Mouse (Mus musculus) midbrain, embryonic 10.5 days (tissue): ENCODE measurements at regions not wholly inside any gene's neighbourhood (a gene's known extent, or its start where the extent isn't known, plus 50 kb on each side); places are given as distances from the start of the nearest gene placed in this dataset.

ENCODE experiments used
- DNase-seq: peaks from one replicate; pipeline ENCODE4 v3.0.0-alpha.2; 2017; ENCODE audit warnings: low spot score
- H3K27ac ChIP-seq: fragments of 300-500 bp; sonication (generic); replicated peaks from 2 replicates; pipeline ENCODE4 v1.5.1; 2016; ENCODE audit warnings: mild to moderate bottlenecking
- H3K27me3 ChIP-seq: fragments of 300-500 bp; sonication (generic); 2 replicates; pipeline ENCODE4 v1.6.1; 2016; ENCODE audit warnings: low read depth, mild to moderate bottlenecking; ENCODE audit not compliant: poor library complexity, severe bottlenecking
- H3K36me3 ChIP-seq: fragments of 300-500 bp; sonication (generic); 2 replicates; pipeline ENCODE4 v1.6.1; 2016; ENCODE audit warnings: mild to moderate bottlenecking, moderate library complexity
- H3K4me1 ChIP-seq: fragments of 300-500 bp; sonication (generic); 2 replicates; pipeline ENCODE4 v1.6.1; 2016
- H3K4me3 ChIP-seq: fragments of 300-500 bp; sonication (generic); 2 replicates; pipeline ENCODE4 v1.5.1; 2016; ENCODE audit warnings: mild to moderate bottlenecking, moderate library complexity
- H3K9me3 ChIP-seq: fragments of 300-500 bp; sonication (generic); replicated peaks from 2 replicates; pipeline ENCODE4 v1.6.1; 2016; ENCODE audit warnings: mild to moderate bottlenecking
- WGBS: fragments of 180-500 bp; shearing (Covaris S2); methylation state at CpG from one replicate; pipeline ENCODE4 v1.1.7; 2016; 5-methylcytosine and 5-hydroxymethylcytosine counted together

DNA sequence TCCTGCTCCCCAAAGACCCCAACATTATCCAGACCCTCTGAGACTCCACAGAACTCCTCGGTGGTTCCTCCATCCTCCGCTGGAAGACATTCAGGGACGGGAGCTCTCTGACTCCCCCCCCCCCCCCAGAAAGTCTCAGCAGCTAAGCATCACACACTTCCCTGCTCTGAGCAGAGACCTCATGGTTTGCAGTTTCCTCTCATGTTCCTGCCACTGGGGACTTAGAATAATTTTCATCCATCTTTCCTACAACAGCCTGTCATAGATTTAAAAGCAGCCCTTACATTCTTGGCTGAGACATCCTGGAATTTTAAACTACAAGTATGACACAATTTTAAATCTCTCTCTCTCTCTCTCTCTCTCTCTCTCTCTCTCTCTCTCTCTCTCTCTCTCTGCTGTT, 69.2 kb downstream of the Gpr65 start:
- Histone ChIP-seq H3K36me3 (no peaks in the 10 kb centered on the region), H3K27ac (no peak overlapping the region), H3K9me3 (no peaks in the 10 kb centered on the region), H3K27me3 (no peaks in the 10 kb centered on the region), H3K4me3 (no peak overlapping the region), H3K4me1 (no peaks in the 10 kb centered on the region)
- 85% methylated on average over 3 of the region's 3 CpGs for WGBS
- DNase-seq = no peak

DNA sequence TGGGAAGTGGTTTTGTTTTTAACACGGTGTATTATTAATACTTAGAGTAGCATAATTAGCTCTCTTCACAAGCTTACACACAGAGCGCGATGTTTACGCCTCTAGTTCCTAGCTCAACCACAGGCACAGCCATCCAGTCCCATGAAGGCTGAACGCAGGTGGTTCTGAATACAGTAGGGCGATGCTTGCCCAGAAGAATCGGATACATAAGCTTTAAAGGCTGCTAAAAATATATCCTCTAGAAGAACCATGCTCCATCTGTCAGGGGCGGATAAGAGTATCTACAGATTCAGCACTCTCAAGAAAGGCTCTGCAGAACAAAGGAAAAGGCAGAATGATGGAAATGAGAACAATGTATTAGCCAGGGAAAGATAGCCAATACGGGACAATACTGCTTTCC, 71.1 kb downstream of the Gpr65 start:
- no peak for DNase-seq
- WGBS = 91% methylated on average over 9 of the region's 9 CpGs
- Histone ChIP-seq H3K4me3 (no peak overlapping the region), H3K4me1 (no peaks in the 10 kb centered on the region), H3K27me3 (no peaks in the 10 kb centered on the region), H3K9me3 (no peaks in the 10 kb centered on the region), H3K27ac (no peak overlapping the region), H3K36me3 (no peaks in the 10 kb centered on the region)

DNA sequence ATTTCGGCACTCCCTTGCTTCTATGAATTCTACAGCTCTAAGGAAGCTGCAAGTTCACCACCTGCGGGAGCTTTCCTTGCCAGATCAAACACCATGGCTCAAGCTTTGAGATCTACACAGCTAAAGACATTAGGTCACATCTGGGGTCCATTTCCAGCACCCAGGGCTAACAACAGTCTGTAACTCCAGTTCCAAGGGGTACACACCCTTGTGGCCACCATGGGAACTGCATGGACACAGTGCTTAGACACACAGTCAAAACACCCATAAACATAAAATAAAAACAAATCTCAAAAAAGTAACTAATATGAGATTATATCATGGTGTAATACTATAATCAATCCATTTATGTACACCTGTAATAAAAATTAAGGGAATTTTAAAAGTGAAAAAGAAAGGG, 73.7 kb downstream of the Gpr65 start:
- DNase-seq = peak; percentile 30
- H3K4me1 ChIP-seq = no peaks in the 10 kb centered on the region
- H3K36me3 ChIP-seq = no peaks in the 10 kb centered on the region
- no peaks in the 10 kb centered on the region for H3K9me3 ChIP-seq
- WGBS = 87% methylated on average over 2 of the region's 2 CpGs
- no peak overlapping the region for H3K27ac ChIP-seq
- no peak overlapping the region for H3K4me3 ChIP-seq
- no peaks in the 10 kb centered on the region for H3K27me3 ChIP-seq

DNA sequence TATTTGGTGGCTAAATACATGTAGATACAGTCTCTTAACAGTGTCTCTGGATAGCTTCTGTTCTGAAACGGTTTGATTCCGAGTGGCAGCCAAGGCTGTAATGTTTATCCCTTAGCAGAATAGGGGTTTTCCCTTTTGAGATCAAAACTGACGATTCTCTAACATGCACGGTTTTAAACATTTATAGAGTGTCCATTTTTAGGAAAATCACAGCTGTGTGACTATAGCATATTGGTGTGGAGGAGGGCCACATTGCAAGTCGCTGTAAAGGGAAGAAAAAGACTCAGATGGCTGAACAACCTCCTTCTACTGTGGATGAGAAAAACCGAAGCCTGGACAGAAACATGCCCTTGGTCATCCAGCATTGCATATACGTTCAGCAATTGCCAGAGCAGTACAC, 75.2 kb downstream of the Gpr65 start:
- H3K36me3 ChIP-seq = no peaks in the 10 kb centered on the region
- H3K4me3 ChIP-seq = no peak overlapping the region
- H3K27me3 ChIP-seq = no peaks in the 10 kb centered on the region
- DNase-seq = no peak
- H3K9me3 ChIP-seq = no peaks in the 10 kb centered on the region
- 86% methylated on average over 7 of the region's 7 CpGs for WGBS
- no peak overlapping the region for H3K27ac ChIP-seq
- H3K4me1 ChIP-seq = no peaks in the 10 kb centered on the region

DNA sequence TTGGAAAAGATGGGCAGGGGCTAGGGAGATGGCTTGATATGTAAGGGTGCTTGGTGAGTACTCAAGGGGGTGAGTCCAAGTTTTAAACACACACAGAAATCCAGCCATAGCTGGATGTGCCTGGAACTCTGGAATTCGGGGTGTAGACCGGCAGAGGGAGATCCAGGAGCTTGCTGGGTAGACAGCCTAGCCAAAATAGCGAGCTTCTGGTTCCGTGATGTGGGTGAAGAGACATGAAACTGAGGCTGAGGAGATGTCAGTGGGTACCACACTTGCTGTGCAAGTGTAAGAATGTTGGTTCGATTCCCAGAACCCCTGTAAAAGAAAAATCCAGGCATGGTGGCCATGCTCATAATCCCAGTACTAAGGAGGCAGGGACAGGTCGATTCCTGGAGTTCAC, 78.6 kb downstream of the Gpr65 start:
- no peak for DNase-seq
- 90% methylated on average over 6 of the region's 6 CpGs for WGBS
- H3K27ac ChIP-seq = no peak overlapping the region
- no peaks in the 10 kb centered on the region for H3K36me3 ChIP-seq
- no peaks in the 10 kb centered on the region for H3K4me1 ChIP-seq
- no peak overlapping the region for H3K4me3 ChIP-seq
- no peaks in the 10 kb centered on the region for H3K27me3 ChIP-seq
- H3K9me3 ChIP-seq = no peaks in the 10 kb centered on the region

DNA sequence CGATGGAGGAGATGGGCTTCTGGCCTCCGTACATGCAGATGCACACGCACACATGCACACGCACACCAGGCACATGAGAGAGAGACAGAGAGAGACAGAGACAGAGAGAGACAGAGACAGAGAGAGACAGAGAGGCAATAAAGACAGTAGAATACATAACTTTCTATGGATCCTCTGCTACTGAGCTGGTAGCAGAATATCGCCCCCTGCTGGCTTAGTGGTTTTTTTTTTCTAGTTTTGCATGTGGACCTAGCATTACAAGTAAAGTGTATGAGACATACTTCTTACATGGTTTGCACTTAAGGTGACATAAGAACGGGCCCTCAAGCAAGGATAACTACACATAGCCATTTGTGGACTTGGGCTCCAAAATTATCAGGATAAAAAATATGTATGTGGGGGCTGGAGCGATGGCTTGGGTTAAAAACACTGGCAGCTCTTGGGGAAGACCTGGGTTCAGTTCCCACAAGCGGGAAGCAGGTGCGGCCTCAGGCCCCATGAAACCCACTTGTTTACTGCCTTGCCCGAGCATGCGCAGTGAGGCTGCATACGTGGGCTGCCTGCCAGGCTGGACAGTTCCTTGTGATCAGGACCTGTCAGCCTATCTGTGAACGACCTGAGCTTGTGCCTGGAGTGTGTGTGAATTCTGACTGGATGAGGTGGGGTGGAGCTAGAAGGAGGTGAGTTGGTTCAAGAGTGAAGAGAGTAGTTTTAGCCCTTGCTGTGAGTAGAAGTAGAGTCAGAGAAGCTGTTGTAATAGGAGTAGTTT, 79.3 kb downstream of the Gpr65 start:
- Histone ChIP-seq H3K27me3 (no peaks in the 10 kb centered on the region), H3K9me3 (no peaks in the 10 kb centered on the region), H3K27ac (no peak overlapping the region), H3K4me3 (no peak overlapping the region), H3K36me3 (no peaks in the 10 kb centered on the region), H3K4me1 (no peaks in the 10 kb centered on the region)
- WGBS = 80% methylated on average over 13 of the region's 13 CpGs
- no peak for DNase-seq

DNA sequence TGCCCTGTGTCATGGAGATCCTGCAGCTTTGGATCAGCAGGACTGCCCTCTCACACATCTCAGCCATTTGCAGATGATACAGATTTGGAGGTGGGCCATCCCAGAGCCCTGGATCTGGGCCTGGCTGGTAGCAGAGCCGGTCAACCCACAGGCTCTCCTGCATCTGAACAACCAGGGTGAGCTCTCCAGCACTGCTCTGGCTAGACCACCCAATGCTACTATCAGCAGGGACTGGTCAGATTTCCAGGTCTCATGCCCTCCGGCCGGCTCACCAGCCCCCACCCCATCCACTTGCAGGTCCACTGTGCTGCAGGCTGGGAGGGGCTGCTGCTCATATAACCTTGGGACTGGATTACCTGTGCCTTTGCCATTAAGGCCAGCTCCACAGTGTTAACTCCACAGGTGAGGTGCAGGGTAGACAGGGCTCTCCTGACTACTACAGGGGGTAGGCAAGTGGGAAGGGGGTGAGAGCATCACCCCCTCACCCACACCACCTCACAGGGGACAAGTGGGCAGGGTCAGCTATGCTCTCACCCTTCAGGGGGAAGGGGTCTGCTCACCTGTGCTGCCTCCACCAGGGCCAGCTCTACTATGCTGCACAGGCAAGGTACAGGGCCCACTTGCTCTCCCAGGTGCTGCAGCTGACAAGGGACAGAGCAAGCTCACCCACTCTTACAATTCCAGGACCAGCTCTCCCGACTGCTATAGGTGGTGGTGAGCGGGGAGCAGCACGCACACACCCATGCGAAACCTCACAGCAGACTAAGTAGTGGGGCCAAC, 81.6 kb downstream of the Gpr65 start:
- no peaks in the 10 kb centered on the region; the same call in 1 of the 2 replicates for H3K9me3 ChIP-seq
- H3K27ac ChIP-seq = no peak overlapping the region
- no peak for DNase-seq
- H3K4me3 ChIP-seq = no peak overlapping the region
- H3K4me1 ChIP-seq = no peaks in the 10 kb centered on the region
- H3K27me3 ChIP-seq = no peaks in the 10 kb centered on the region
- WGBS = 94% methylated on average over 7 of the region's 7 CpGs
- H3K36me3 ChIP-seq = no peaks in the 10 kb centered on the region

DNA sequence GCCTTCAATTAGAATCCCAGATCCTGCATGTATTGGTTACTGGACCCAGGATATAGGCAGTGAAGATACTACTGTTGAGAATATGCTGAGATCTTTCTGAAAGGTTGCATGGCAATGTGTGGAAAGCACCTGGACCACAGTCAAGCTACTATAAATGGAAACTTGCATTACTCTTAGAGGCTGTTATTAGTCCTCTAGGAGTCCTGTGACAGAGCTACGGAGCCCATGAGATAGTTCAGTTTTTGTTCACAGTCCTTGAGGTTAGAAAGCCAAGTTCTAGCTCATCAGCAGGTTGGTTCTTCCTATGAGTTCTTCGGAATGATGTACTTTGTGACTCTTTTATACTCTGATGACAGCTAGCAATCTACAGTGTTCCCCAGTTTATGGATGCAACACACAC, 84.0 kb downstream of the Gpr65 start:
- H3K4me1 ChIP-seq = no peaks in the 10 kb centered on the region
- H3K36me3 ChIP-seq = no peaks in the 10 kb centered on the region
- H3K4me3 ChIP-seq = no peak overlapping the region
- no peak overlapping the region for H3K27ac ChIP-seq
- WGBS = 96% methylated on average over 2 of the region's 2 CpGs
- DNase-seq = no peak
- H3K9me3 ChIP-seq = no peaks in the 10 kb centered on the region; the same call in 1 of the 2 replicates
- H3K27me3 ChIP-seq = no peaks in the 10 kb centered on the region

DNA sequence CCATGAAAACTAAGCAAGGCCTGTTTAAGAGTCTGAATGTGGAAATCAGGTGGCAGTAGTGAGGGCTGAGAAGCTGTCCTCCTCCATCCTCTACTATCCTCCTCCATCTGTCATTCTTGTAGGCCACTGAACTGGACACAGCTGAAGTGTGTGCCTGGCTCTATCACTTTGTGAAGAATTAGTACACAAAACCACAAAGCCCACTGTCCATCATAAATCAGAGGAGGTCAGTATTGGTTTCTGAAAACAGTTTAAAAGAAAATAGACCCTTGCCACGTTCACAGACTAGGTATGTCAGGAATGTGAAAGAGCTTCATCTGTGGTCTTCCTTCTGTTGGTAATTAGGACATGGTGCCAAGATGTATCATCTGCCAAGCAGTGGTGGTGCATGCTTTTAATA, 86.1 kb downstream of the Gpr65 start:
- Histone ChIP-seq H3K9me3 (no peaks in the 10 kb centered on the region; the same call in 1 of the 2 replicates), H3K27ac (no peak overlapping the region), H3K4me1 (no peaks in the 10 kb centered on the region), H3K4me3 (no peak overlapping the region), H3K27me3 (no peaks in the 10 kb centered on the region), H3K36me3 (no peaks in the 10 kb centered on the region)
- WGBS = 85% methylated on average over 1 of the region's 1 CpGs
- no peak for DNase-seq

DNA sequence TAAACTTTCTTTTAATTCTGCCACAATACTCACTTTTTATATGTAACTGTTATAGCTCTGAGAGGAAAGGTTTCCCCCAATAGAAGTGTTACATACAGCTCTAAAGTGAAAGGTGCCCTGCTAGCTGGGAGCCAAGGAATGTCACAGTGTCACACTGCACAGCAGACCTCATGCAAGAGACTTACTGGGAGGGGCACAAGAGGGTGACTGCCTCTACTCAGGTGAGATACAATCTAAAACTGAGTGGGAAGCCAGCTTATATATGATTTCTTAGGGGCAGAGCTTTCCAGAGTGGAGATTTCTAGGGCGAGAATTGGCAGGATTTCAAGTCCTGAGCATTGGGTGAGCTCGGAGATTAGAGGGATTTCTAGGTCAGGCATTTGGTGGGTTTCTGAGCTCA, 99.1 kb downstream of the Gpr65 start:
- no peak for DNase-seq
- no peak overlapping the region for H3K27ac ChIP-seq
- H3K4me3 ChIP-seq = no peak overlapping the region
- 83% methylated on average over 2 of the region's 2 CpGs for WGBS
- H3K4me1 ChIP-seq = 0 out of 2 replicates have a peak, but pooled peaks cover 2% of the 10 kb centered on the region
- no peaks in the 10 kb centered on the region for H3K27me3 ChIP-seq
- H3K36me3 ChIP-seq = no peaks in the 10 kb centered on the region
- H3K9me3 ChIP-seq = no peaks in the 10 kb centered on the region

DNA sequence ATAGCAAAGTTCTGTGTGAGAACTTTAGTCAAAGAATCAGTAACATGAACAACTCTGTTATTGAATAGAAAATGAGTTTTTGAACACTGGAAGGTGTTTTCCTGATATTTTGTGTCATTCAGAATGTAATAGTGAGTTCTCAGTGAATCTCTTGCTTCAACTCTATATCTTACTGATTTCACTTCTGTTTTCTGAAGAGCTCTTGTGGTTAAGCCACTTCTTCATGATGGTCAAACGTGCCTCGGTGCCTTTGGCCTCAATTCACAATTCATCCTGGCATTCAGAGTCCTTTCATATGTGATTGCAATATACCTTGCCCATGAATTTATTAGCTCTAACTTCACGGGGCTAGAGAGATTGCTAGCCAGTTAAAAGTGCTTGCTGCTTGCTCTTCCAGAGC, 102.3 kb downstream of the Gpr65 start:
- Histone ChIP-seq H3K27ac (no peak overlapping the region), H3K36me3 (no peaks in the 10 kb centered on the region), H3K9me3 (no peaks in the 10 kb centered on the region), H3K27me3 (no peaks in the 10 kb centered on the region), H3K4me3 (no peak overlapping the region), H3K4me1 (peaks cover 12% of the 10 kb centered on the region; the same call in 1 of the 2 replicates)
- no peak for DNase-seq
- WGBS = 85% methylated on average over 3 of the region's 3 CpGs

DNA sequence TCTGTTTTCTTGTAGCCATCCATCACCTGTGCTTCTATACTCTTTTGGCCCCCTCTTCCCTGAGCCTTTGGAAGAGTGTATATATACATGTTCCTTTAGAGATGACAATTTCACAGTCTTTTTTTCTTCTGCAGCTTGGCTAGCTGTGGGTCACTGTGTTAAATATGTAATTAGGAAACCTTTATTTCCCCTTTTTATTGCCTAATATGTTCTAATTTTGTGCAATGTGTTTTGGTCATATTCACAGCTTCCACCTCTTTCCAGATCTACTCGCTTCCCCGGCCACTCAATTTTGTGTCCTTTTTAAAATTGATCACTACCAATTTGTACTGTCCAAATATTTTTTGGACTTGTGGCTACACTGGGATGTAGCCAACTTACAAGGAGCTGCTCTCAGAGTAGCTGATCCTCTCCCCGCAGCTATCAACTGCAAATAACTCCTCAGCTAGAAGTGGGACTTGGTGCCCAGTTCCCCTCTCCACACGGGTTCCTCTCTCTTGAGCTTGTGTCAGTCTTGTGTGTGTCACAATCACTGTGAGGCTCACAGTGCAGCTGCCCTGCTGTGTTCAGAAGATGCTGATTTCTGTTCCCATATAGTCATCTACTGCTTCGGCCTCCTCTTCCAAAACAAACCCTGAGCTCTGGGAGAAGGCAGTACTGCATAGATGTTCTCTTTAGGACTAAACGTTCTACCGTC, 106.9 kb downstream of the Gpr65 start:
- H3K27me3 ChIP-seq = no peaks in the 10 kb centered on the region
- H3K27ac ChIP-seq = no peak overlapping the region
- no peak for DNase-seq
- H3K9me3 ChIP-seq = no peaks in the 10 kb centered on the region
- peaks cover 12% of the 10 kb centered on the region; the same call in 1 of the 2 replicates for H3K4me1 ChIP-seq
- no peaks in the 10 kb centered on the region for H3K36me3 ChIP-seq
- H3K4me3 ChIP-seq = no peak overlapping the region
- 89% methylated on average over 7 of the region's 7 CpGs for WGBS
